Mouse (Mus musculus) right cerebral cortex, postnatal 25 days (tissue): ENCODE measurements at regions not wholly inside any gene's neighbourhood (a gene's known extent, or its start where the extent isn't known, plus 50 kb on each side); places are given as distances from the start of the nearest gene placed in this dataset.

Source experiments
- DNase-seq: peaks from one replicate; pipeline ENCODE4 v3.0.0; 2022

DNA sequence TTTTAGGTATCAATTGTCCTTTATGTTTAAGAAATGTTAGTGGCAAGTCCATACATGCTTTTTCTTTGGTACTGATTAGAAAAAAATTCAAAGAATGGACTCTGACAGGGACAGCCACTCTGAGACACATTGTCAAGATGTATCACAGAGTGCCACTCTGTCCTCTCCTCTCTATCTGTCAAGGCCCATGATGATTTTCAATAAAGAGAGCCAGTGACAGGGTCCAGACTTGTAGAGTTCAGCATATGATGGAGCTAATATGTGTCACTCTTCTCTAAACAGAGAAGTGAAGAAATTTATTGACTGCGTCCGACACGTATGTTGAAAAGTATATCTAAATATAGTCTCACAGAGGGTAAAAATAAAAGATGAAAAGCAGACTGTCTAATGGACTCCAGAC, 672.2 kb upstream of the 4930452B06Rik start:
- DNase-seq = no peak

- DNase-seq = no peak
Measured at GRCm38 (mm10) chr14:9337107-9337506, 671.1 kb upstream of the 4930452B06Rik start.

DNA sequence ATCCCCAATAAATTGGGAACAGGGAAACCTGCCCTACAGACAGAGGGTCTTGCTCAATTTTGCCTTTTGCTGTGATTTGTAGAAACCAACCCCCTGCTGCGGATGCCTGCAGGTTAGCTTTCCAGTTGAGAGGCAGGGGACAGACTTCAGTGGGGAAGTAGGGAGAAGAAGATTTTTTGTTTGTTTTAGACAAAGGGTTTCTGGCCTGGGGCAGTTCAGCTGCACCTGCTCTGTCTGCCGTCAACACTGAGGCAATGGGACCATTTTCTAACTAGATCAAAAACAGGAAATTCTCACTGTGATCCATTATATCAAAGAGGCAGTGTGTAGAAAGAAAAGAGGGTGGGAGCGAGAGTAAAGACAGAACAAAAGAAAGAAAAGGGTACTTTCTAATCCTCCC, 665.6 kb upstream of the 4930452B06Rik start:
- no peak for DNase-seq

DNA sequence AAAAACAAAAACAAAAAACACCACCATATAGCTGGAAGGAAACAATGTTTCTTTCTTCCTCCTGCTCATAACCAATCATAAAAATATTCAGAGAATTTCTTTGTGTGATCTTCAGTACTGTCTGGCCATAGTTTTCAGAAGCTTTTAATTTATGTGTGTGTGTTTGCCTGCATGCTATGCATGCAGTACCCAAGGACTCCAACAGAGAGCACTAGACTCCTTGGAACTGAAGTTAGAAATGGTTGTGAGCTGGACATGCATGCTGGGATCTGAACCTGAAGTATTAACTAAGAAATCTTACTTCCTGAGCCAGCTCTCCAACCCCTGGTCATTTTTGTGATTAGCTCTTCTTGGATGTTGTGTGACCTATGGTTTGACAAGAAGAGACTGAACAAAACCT, 664.7 kb upstream of the 4930452B06Rik start:
- no peak for DNase-seq

DNA sequence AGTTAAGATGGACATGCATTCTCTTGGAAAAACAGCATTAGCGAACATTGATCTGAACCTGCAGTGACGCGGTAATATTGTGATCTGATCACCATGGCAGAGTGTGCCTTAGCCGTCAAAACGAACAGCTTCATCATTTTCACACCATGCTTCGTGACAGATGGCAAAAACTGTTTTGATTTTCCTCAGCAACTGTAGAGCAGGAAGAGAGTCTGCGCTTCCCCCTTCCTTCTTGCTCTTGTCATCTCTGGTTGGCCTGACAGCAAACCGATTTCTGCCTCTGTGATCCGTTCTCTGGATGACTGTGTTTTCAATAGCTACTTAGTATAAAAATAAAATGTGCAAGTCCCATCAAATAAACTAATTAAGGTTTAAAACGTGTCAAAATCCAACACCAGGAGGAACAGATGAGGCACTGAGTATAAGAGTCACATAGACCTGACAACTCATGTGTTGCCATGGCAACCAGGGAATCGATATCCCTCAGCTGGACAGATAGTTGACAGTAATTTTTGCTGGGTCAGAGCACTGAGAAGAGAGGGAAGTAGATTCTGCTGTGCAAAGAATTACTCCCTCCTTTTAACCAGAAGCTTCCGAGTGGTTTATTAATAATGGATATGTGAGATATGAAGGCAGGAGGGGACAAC, 663.9 kb upstream of the 4930452B06Rik start:
- DNase-seq = peak; percentile 5

- no peak for DNase-seq
Measured at GRCm38 (mm10) chr14:9327344-9327743, 661.3 kb upstream of the 4930452B06Rik start.

- no peak for DNase-seq
Measured at GRCm38 (mm10) chr14:9319842-9320241, 653.8 kb upstream of the 4930452B06Rik start.

GRCm38 (mm10) chr14:9318796-9319465, 652.9 kb upstream of the 4930452B06Rik start:
- no peak for DNase-seq

DNA sequence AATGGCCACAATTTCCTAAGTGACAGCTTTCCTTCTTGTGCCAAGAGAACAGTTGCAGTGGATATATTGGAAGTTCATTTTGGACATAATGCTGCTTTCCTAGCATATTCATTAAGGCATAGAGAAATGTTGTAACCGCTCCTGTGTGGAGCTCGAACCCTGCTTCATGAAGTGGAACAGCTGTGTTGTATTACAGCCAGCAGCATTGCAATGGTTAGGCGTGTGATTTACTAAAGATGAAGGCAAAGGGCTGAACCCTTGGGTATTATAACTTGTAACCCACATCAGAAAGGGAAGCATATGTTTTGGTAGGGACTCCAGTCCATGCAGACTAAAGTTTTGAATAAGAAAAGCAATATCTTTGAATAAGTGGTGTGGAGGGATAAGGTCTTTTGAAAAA, 649.2 kb upstream of the 4930452B06Rik start:
- DNase-seq = no peak

GRCm38 (mm10) chr14:9296145-9296544, 630.1 kb upstream of the 4930452B06Rik start:
- DNase-seq = no peak

DNA sequence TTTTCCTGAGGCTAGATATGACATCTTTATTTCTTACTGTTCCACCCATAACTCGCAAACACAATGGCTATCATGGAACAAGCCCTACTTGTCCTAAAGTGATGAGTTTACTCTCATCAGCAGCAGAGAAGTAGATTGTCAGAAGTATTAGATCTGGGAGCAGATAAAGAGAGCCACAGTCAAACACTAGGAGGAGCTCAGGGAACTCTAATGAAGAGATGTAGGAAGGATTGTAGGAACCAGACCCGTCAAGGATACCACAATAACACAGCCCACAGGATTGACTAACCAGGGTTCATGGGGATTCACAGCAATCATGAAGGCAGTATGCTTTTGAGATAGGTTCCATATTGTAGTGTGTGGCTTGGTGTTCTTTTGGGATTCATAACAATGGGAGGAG, 628.5 kb upstream of the 4930452B06Rik start:
- DNase-seq = no peak

DNA sequence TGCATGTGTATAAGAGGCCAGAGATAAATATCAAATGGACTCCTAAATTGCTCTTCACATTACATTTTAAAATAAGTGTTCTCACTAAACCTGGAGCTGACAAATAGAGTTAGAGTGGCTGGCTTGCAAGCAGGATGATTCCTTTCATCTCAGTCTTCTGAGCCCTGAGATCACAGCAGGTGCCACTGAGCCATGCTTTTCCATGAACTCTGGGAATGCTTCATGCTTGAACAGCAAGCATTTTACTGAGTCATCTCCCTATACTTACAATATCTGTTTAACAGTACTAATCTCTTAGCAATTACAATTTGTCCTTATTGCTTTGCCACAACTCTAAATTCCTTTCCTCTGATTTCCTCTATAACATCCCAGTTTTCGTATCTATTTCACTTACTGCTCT, 622.1 kb upstream of the 4930452B06Rik start:
- DNase-seq = no peak

DNA sequence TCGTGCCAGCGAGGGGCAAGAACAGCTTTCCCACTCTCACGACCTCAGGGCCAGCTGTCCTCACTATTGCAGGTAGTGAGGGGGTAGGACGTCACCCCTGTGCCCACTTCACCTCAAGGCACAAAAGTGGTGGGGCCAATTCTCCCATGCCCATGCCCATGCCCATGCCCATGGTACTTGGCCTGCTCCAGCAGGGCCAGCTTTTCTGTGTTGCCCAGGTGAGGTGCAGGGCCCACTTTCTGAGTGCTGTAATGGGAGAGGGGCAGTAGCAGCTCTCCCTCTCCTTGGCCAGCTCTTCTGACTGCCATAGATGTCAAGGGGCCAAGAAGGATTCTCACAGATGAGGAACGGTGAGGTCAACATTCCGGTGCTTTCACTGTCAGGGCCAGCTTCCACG, 619.6 kb upstream of the 4930452B06Rik start:
- DNase-seq = no peak

GRCm38 (mm10) chr14:9284976-9285605, 619.1 kb upstream of the 4930452B06Rik start:
- DNase-seq = no peak

- no peak for DNase-seq
Measured at GRCm38 (mm10) chr14:9267282-9268091, 601.4 kb upstream of the 4930452B06Rik start.

DNA sequence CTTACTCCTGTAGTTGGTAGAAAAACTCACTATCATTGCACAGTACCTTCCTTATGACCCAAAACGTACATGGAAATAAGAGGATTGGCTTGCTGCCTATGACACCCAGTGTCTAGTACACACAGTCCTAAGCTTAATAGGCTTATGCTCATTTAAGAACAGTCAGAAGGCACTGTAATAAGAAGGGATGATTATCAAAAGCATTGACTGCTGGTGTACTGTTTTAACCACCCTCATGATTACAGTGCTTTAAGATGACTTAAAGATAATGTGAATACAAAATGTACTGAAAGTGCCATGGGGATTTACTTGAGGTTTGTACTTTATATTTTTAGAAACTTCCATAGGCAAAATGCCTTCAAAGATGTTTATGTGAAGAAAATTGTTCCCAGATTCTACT, 586.0 kb upstream of the 4930452B06Rik start:
- no peak for DNase-seq

DNA sequence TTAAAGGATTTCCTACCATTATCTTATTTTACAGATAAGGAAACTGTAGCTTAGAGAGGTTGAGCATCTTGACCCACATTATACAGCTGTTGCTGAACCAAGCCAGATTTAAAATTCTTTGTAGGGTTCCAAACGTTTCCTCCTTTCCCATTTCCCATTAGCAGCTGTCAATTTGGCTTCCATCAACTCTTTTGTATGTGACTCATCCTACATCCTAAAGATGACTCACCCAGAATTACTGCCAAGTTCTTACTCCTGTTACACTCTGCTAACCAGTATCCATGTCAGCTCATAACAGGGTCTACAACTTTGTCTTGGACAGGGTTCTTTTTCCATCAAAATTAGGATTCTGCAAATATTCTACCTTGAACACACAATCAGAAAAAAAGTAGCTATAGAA, 579.2 kb upstream of the 4930452B06Rik start:
- DNase-seq = no peak

DNA sequence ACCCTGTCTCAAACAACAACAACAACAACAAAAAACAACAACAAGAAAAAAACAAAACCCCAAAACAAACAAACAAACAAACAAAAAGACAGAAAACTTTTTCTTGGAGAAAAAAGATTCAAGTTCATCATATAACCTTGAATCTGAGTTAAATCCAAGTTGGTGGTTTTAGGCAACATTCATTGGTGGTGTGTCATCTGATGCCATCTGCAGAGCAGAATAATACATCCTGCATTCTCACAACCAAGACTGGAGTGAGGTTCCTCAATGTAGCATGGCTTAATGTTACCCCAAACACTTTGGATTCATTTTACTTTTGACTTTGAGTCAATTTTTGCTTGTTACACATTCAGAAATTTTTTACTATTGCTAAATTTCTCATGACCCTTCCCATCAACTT, 577.3 kb upstream of the 4930452B06Rik start:
- DNase-seq = no peak

DNA sequence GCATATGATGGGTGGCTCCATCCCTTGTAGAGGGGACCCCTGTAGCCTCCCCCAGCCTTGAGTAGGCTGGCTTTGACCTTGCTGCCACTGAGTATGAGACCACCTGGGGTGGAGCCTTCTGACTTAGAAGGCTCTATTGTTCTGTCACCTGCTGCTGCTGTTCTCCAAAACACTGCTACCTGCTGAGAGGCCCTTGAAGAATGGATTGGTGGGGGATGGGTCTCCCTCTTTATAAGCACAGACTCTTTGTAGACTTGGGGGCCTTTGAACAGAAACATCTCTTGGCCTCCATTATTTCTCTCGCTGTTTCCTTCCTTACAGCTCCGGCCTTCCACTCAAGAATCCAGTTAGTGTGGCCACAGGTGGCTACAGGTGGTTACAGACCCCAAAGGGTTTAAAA, 576.1 kb upstream of the 4930452B06Rik start:
- no peak for DNase-seq

DNA sequence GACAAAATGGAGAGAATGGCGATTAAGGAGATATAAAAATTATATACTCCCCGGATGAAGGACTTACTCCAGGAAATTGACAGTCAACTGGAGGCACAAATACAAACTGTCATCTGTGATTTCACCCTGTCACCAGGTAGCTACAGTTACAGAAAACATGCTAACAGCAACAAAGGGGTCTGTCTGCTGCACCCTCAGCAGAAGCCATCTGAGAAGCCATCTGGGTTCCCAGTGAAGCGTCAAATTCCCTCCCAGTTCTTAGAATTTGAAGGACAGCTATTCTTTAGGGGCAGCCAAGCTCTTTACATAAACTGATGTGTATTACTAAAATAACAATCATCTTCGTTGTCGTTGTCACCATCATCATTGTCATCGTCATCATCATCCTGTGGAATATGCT, 561.6 kb upstream of the 4930452B06Rik start:
- DNase-seq = no peak

DNA sequence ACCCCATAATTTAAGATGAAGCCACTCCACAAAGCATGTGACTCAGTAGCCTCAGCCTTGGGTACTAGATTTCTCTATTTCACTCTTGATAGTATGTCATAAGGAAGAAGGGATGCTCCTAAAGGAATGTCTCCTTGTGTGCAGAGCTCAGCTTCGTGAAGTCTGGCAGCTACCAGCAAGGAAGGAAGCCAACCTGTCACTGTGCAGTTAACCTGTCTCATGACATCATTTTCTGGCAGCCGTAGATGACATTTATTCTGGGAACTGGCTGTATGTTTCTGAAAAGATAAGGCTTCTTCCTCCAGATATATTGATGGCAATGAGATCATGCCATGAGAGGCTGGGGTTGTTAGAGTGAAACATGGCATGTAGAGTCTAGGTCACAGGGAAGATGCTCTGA, 534.2 kb upstream of the 4930452B06Rik start:
- no peak for DNase-seq

GRCm38 (mm10) chr14:9192122-9192769, 526.2 kb upstream of the 4930452B06Rik start:
- no peak for DNase-seq

DNA sequence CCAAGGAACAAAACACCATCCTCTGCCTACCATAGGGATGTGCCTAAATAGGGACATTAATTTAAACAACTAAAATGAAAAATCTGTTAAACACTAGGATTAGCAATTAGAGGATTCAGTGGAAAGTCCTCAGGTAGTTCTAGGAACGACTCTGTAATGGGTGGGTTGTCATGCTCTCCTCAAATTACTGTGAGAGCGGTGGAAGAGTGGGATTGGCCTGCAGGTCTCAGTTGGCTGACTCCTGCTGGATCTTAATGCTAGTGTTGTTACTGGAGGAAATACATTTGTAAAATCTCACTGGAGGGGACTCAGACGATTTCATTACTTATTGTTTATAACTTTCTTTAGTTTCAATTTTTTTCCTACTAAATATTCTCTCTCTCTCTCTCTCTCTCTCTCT, 525.6 kb upstream of the 4930452B06Rik start:
- no peak for DNase-seq
